Mouse (Mus musculus) CH12.LX (cell line): ENCODE measurements around the gene Stpg1. TPM values are rescaled to one million over a fixed set of nuclear protein-coding genes. Genes with fewer than 3 reads are reported as not detected.
A peak's percentile ranks its signal among the peaks of the same experiment; 100 is the strongest.

ENCODE experiments used
- DNase-seq: peaks from one replicate; pipeline ENCODE4 v3.0.0-alpha.2; 2013; ENCODE audit errors: extremely low read depth
- H3K27ac ChIP-seq: 2 replicates; pipeline ENCODE4 v1.5.1; 2012; ENCODE audit warnings: low read depth, mild to moderate bottlenecking, control low read depth, moderate library complexity; ENCODE audit not compliant: insufficient read depth
- H3K27me3 ChIP-seq: replicated peaks from 2 replicates; pipeline ENCODE3; 2012; ENCODE audit warnings: inconsistent platforms
- H3K36me3 ChIP-seq, 2 experiments: replicated peaks in 1 of 2; 2 replicates each; pipeline versions ENCODE3 to v1.6.1; 2012; ENCODE audit warnings: inconsistent platforms in 1 of 2, low read length in 1 of 2, mild to moderate bottlenecking in 1 of 2, mixed read lengths in 1 of 2, moderate library complexity in 1 of 2; ENCODE audit not compliant: control insufficient read depth in 1 of 2, insufficient read depth in 1 of 2
- H3K4me1 ChIP-seq, 2 experiments: 2 replicates each; pipeline ENCODE4 v1.6.1; 2012; ENCODE audit warnings: inconsistent platforms in 1 of 2, moderate library complexity in 1 of 2; ENCODE audit not compliant: insufficient read depth in 2 of 2, control insufficient read depth in 1 of 2
- H3K4me2 ChIP-seq: 2 replicates; pipeline ENCODE4 v1.6.1; 2012; ENCODE audit warnings: low read depth, mild to moderate bottlenecking, control low read depth; ENCODE audit not compliant: poor library complexity, insufficient read depth, severe bottlenecking
- H3K4me3 ChIP-seq, 3 experiments: fragments of 150-350 bp in 1 of 3; sonication (generic) in 1 of 3; replicated peaks in 1 of 3; 2 replicates each; pipeline versions ENCODE3 to v1.5.1; 2011 to 2012; ENCODE audit warnings: low read depth in 2 of 3, low read length in 2 of 3, mild to moderate bottlenecking in 2 of 3, moderate library complexity in 2 of 3, control low read depth in 1 of 3, improper control_type of control experiment in 1 of 3, inconsistent platforms in 1 of 3, mixed read lengths in 1 of 3; ENCODE audit not compliant: poor library complexity in 1 of 3
- H3K79me2 ChIP-seq: replicated peaks from 2 replicates; pipeline ENCODE4 v1.6.1; 2012; ENCODE audit warnings: mild to moderate bottlenecking, moderate library complexity; ENCODE audit not compliant: control insufficient read depth, poor library complexity, insufficient read depth, severe bottlenecking; ENCODE audit errors: extremely low read depth
- H3K9ac ChIP-seq: 2 replicates; pipeline ENCODE4 v1.6.1; 2012; ENCODE audit warnings: low read depth, mild to moderate bottlenecking, control low read depth, moderate library complexity; ENCODE audit not compliant: insufficient read depth
- H3K9me3 ChIP-seq: replicated peaks from 2 replicates; pipeline ENCODE3; 2012; ENCODE audit warnings: low read length, inconsistent platforms, mixed read lengths
- BHLHE40 ChIP-seq: IDR thresholded peaks from 2 replicates; pipeline ENCODE4 v1.6.1; 2011; ENCODE audit warnings: mild to moderate bottlenecking, low read depth, low read length, improper control_type of control experiment
- CHD1 ChIP-seq: IDR thresholded peaks from 2 replicates; pipeline ENCODE4 v1.6.1; 2012; ENCODE audit warnings: low read depth, low read length, improper control_type of control experiment, inconsistent platforms
- CHD2 ChIP-seq: IDR thresholded peaks from 2 replicates; pipeline ENCODE4 v1.6.1; 2011; ENCODE audit warnings: low read length, improper control_type of control experiment
- CTCF ChIP-seq, 2 experiments: IDR thresholded peaks in 1 of 2; conservative IDR thresholded peaks in 1 of 2; 2 replicates each; pipeline ENCODE4 v1.5.1; 2011 to 2012; ENCODE audit warnings: low read depth in 2 of 2, low read length in 2 of 2, improper control_type of control experiment in 1 of 2, inconsistent platforms in 1 of 2, mild to moderate bottlenecking in 1 of 2, moderate library complexity in 1 of 2
- E2F4 ChIP-seq: IDR thresholded peaks from 2 replicates; pipeline ENCODE4 v1.6.1; 2011; ENCODE audit warnings: low read depth, low read length, improper control_type of control experiment; ENCODE audit not compliant: insufficient replicate concordance
- ELF1 ChIP-seq: IDR thresholded peaks from 2 replicates; pipeline ENCODE4 v1.6.1; 2014; ENCODE audit warnings: low read depth, mild to moderate bottlenecking, inconsistent platforms, low read length, improper control_type of control experiment
- EP300 ChIP-seq: IDR thresholded peaks from 2 replicates; pipeline ENCODE4 v1.6.1; 2011; ENCODE audit warnings: low read length, improper control_type of control experiment
- ETS1 ChIP-seq: conservative IDR thresholded peaks from 2 replicates; pipeline ENCODE4 v1.6.1; 2012; ENCODE audit warnings: low read depth, mild to moderate bottlenecking, inconsistent platforms, low read length, improper control_type of control experiment, moderate library complexity
- GABPA ChIP-seq: IDR thresholded peaks from 2 replicates; pipeline ENCODE4 v1.6.1; 2012; ENCODE audit warnings: low read depth, low read length, improper control_type of control experiment, inconsistent platforms; ENCODE audit not compliant: insufficient replicate concordance
- HCFC1 ChIP-seq: IDR thresholded peaks from 2 replicates; pipeline ENCODE4 v1.6.1; 2012; ENCODE audit warnings: low read depth, mild to moderate bottlenecking, inconsistent platforms, low read length, improper control_type of control experiment
- IRF4 ChIP-seq: IDR thresholded peaks from 2 replicates; pipeline ENCODE4 v1.6.1; 2014; ENCODE audit warnings: low read depth, mild to moderate bottlenecking, inconsistent platforms, low read length, improper control_type of control experiment
- JUN ChIP-seq: IDR thresholded peaks from 2 replicates; pipeline ENCODE4 v1.6.1; 2011; ENCODE audit warnings: low read depth, mild to moderate bottlenecking, low read length, improper control_type of control experiment, moderate library complexity; ENCODE audit not compliant: insufficient read depth
- JUND ChIP-seq: conservative IDR thresholded peaks from 2 replicates; pipeline ENCODE4 v1.6.1; 2011; ENCODE audit warnings: low read depth, low read length, improper control_type of control experiment
- KAT2A ChIP-seq: IDR thresholded peaks from 2 replicates; pipeline ENCODE4 v1.6.1; 2012; ENCODE audit warnings: low read length, improper control_type of control experiment, inconsistent platforms; ENCODE audit not compliant: insufficient replicate concordance
- MAFK ChIP-seq: IDR thresholded peaks from 2 replicates; pipeline ENCODE4 v1.6.1; 2011; ENCODE audit warnings: low read length, improper control_type of control experiment; ENCODE audit not compliant: insufficient replicate concordance
- MAX ChIP-seq: IDR thresholded peaks from 2 replicates; pipeline ENCODE4 v1.6.1; 2011; ENCODE audit warnings: low read length, improper control_type of control experiment
- MAZ ChIP-seq: IDR thresholded peaks from 2 replicates; pipeline ENCODE4 v1.6.1; 2012; ENCODE audit warnings: low read depth, mild to moderate bottlenecking, inconsistent platforms, low read length, improper control_type of control experiment, moderate library complexity
- MEF2A ChIP-seq: IDR thresholded peaks from 2 replicates; pipeline ENCODE4 v1.6.1; 2014; ENCODE audit warnings: low read depth, mild to moderate bottlenecking, inconsistent platforms, low read length, improper control_type of control experiment, borderline replicate concordance
- MXI1 ChIP-seq: IDR thresholded peaks from 2 replicates; pipeline ENCODE4 v1.6.1; 2011; ENCODE audit warnings: mild to moderate bottlenecking, low read depth, low read length, improper control_type of control experiment
- MYC ChIP-seq: IDR thresholded peaks from 2 replicates; pipeline ENCODE4 v1.6.1; 2011; ENCODE audit warnings: low read depth, mild to moderate bottlenecking, improper control_type of control experiment, low read length
- NELFE ChIP-seq: IDR thresholded peaks from 2 replicates; pipeline ENCODE4 v1.6.1; 2011; ENCODE audit warnings: low read depth, low read length, improper control_type of control experiment
- NRF1 ChIP-seq: IDR thresholded peaks from 2 replicates; pipeline ENCODE4 v1.6.1; 2014; ENCODE audit warnings: low read depth, mild to moderate bottlenecking, inconsistent platforms, low read length, improper control_type of control experiment, moderate library complexity
- PAX5 ChIP-seq: IDR thresholded peaks from 2 replicates; pipeline ENCODE4 v1.6.1; 2012; ENCODE audit warnings: low read length, inconsistent platforms, mixed read lengths
- POLR2A ChIP-seq: IDR thresholded peaks from 2 replicates; pipeline ENCODE4 v1.6.1; 2011; ENCODE audit warnings: low read depth, mild to moderate bottlenecking, improper control_type of control experiment, low read length
- POLR2AphosphoS2 ChIP-seq: IDR thresholded peaks from 2 replicates; pipeline ENCODE4 v1.6.1; 2011; ENCODE audit warnings: low read depth, low read length, improper control_type of control experiment
- RAD21 ChIP-seq: IDR thresholded peaks from 2 replicates; pipeline ENCODE4 v1.6.1; 2011; ENCODE audit warnings: low read depth, mild to moderate bottlenecking, low read length, improper control_type of control experiment, moderate library complexity
- RCOR1 ChIP-seq: conservative IDR thresholded peaks from 2 replicates; pipeline ENCODE4 v1.6.1; 2012; ENCODE audit warnings: low read depth, mild to moderate bottlenecking, inconsistent platforms, low read length, improper control_type of control experiment
- SIN3A ChIP-seq: IDR thresholded peaks from 2 replicates; pipeline ENCODE4 v1.6.1; 2012; ENCODE audit warnings: low read length, improper control_type of control experiment, inconsistent platforms
- SMC3 ChIP-seq: IDR thresholded peaks from 2 replicates; pipeline ENCODE4 v1.6.1; 2011; ENCODE audit warnings: low read depth, low read length, improper control_type of control experiment
- TBP ChIP-seq: conservative IDR thresholded peaks from 2 replicates; pipeline ENCODE4 v1.6.1; 2011; ENCODE audit warnings: low read depth, low read length, improper control_type of control experiment
- TCF12 ChIP-seq: IDR thresholded peaks from 2 replicates; pipeline ENCODE4 v1.6.1; 2014; ENCODE audit warnings: low read depth, mild to moderate bottlenecking, inconsistent platforms, low read length, improper control_type of control experiment
- UBTF ChIP-seq: IDR thresholded peaks from 2 replicates; pipeline ENCODE4 v1.6.1; 2012; ENCODE audit warnings: low read depth, mild to moderate bottlenecking, inconsistent platforms, low read length, improper control_type of control experiment, moderate library complexity
- USF1 ChIP-seq: IDR thresholded peaks from 2 replicates; pipeline ENCODE4 v1.6.1; 2014; ENCODE audit warnings: low read depth, mild to moderate bottlenecking, inconsistent platforms, low read length, improper control_type of control experiment
- USF2 ChIP-seq: conservative IDR thresholded peaks from 2 replicates; pipeline ENCODE4 v1.6.1; 2011; ENCODE audit warnings: low read depth, low read length, improper control_type of control experiment
- ZC3H11A ChIP-seq: IDR thresholded peaks from 2 replicates; pipeline ENCODE4 v1.6.1; 2012; ENCODE audit warnings: low read depth, mild to moderate bottlenecking, inconsistent platforms, low read length, improper control_type of control experiment
- ZKSCAN1 ChIP-seq: IDR thresholded peaks from 2 replicates; pipeline ENCODE4 v1.6.1; 2012; ENCODE audit warnings: low read depth, inconsistent platforms, low read length, improper control_type of control experiment, borderline replicate concordance
- ZMIZ1 ChIP-seq: IDR thresholded peaks from 2 replicates; pipeline ENCODE4 v1.6.1; 2012; ENCODE audit warnings: low read depth, mild to moderate bottlenecking, inconsistent platforms, low read length, improper control_type of control experiment
- ZNF384 ChIP-seq: IDR thresholded peaks from 2 replicates; pipeline ENCODE4 v1.6.1; 2012; ENCODE audit warnings: low read depth, low read length, improper control_type of control experiment, inconsistent platforms
- dilution Hi-C: fragments of 300-500 bp; cut with MboI; formaldehyde crosslinking; loops from 2 replicates; pipeline ENCODE4 v1.14.3; 2020; ENCODE audit warnings: low sequenced_read_pairs; ENCODE audit not compliant: extremely low pct_unique_long_range_greater_than_20kb, extremely low pct_ligation_motif_present
- in situ Hi-C: fragments of 300-500 bp; cut with MboI; formaldehyde crosslinking; loops from 3 replicates; pipeline ENCODE4 v1.14.3; 2019; ENCODE audit warnings: low sequenced_read_pairs, low pct_ligation_motif_present, low pct_unique_long_range_greater_than_20kb, mixed read lengths
- polyA plus RNA-seq: library from polyadenylated mRNA; unstranded; fragments of >175 nt; gene quantifications from 2 replicates; pipeline ENCODE4 v1.2.1, GENCODE M21; 2012; ENCODE audit warnings: low read depth; ENCODE audit not compliant: insufficient read length
- total RNA-seq, 2 experiments: library from RNA; depleted of rRNA; stranded (reverse); fragments of 300-350 nt in 1 of 2; fragments of >200 nt in 1 of 2; gene quantifications; 2 replicates each; pipeline ENCODE4 v1.2.3; 2012 to 2014

The Stpg1 gene
- total and polyA plus RNA-seq, 3 experiments, result not detected

DNA sequence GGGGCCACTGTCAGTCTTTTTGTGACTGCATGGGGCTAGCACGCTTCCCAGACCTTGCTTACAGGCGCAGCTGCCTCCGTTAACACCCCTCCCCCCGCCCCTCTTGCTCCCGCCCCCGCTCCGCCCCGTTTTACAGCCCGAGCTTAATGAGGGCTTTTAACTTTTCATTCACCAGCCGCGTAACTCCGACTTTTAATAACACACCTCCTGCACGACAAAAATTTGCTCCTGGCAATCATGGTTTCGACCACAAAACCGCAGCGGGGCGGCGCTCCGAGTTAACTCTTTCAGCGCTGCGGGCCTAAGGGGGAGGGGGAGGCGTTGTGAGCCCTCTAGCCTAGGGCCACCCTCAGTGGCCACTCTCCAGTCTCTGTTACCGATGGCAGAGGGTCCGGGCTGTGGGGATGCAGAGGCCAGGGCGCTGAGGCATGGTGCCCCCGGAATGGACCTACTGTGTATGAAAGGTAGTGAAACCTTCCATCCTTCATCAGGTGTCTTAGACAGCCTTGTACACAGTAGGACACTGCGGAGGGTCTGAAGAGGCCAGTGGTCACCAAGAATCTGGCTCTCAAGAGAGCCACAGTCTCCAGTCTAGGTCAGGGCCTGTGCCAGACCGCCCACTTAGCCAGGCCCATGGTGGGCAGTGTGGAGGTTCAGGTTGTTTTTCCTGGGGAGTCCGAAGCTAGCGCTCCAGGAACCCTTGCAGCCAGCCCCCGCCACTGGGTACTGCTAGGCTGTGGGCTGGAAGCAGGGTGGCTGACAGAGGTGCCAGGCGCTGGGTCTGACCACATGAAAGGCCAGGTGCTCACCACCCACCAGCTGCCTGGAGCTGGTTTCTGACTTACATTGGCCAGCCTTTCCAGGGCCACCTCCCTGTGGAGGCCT, 75.8 kb downstream of the Stpg1 start:
- dilution Hi-C loops, result no loop called here
- H3K79me2 ChIP-seq, result no peaks in the 10 kb centered on the region
- DNase-seq, result peak; percentile 71
- peaks cover 95% of the 10 kb centered on the region for H3K27me3 ChIP-seq
- H3K9me3 ChIP-seq, result no peaks in the 10 kb centered on the region
- TF ChIP-seq MAX (no peak), MAFK (peak; percentile 60; the same call in 1 of the 2 replicates), SMC3 (no peak), TBP (no peak), MEF2A (no peak), IRF4 (peak; percentile 91), ZC3H11A (no peak), RCOR1 (no peak), TCF12 (peak; percentile 53), ETS1 (no peak; the same call in 1 of the 2 replicates), SIN3A (no peak; the same call in 1 of the 2 replicates), JUN (no peak), POLR2AphosphoS2 (no peak), RAD21 (no peak), MAZ (0 out of 2 replicates have a peak, but pooled peaks have one; percentile 56), CHD1 (no peak), CHD2 (peak; percentile 67), ZKSCAN1 (peak; percentile 41), NELFE (no peak), ZNF384 (no peak), JUND (no peak), POLR2A (no peak), HCFC1 (no peak), NRF1 (no peak), MYC (no peak), PAX5 (no peak), ELF1 (no peak), GABPA (no peak), BHLHE40 (peak; percentile 86), MXI1 (no peak), CTCF (conservative IDR thresholded peaks at IDR 0.05 in 1 of 2, IDR thresholded peaks at IDR 0.05 in 1 of 2; ENCODE audit: low read depth in 2 of 2, low read length in 2 of 2) (no peak), EP300 (0 out of 2 replicates have a peak, but pooled peaks have one; percentile 13), USF2 (no peak), UBTF (no peak), E2F4 (no peak), USF1 (no peak), ZMIZ1 (no peak), KAT2A (no peak)
- no peaks in the 10 kb centered on the region for H3K36me3 ChIP-seq
- no peak overlapping the region for H3K4me3 ChIP-seq
- H3K27ac ChIP-seq, result no peak overlapping the region
- in situ Hi-C loops, result no loop called here
- no peak overlapping the region for H3K9ac ChIP-seq
- peak overlapping the region; percentile 64 for H3K4me2 ChIP-seq
- H3K4me1 ChIP-seq, result peaks cover 14 to 42% of the 10 kb centered on the region in 2 experiments
